Mouse (Mus musculus) myocyte (in vitro differentiated cells): ENCODE measurements at regions not wholly inside any gene's neighbourhood (a gene's known extent, or its start where the extent isn't known, plus 50 kb on each side); places are given as distances from the start of the nearest gene placed in this dataset.

Experiments
- MAX ChIP-seq: IDR thresholded peaks from one replicate; pipeline ENCODE4 v1.6.1; 2011; ENCODE audit warnings: low read depth, mild to moderate bottlenecking, control low read depth
- MYOG ChIP-seq, 3 experiments: IDR thresholded peaks; one replicate each; pipeline ENCODE4 v1.6.1; 2011; ENCODE audit warnings: control low read depth in 2 of 3, low read depth in 2 of 3, mild to moderate bottlenecking in 2 of 3; ENCODE audit not compliant: insufficient read length in 2 of 3, control insufficient read depth in 1 of 3, insufficient read depth in 1 of 3
- POLR2A ChIP-seq: IDR thresholded peaks from one replicate; pipeline ENCODE4 v1.6.1; 2011; ENCODE audit warnings: low read depth, mild to moderate bottlenecking, control low read depth, moderate library complexity; ENCODE audit not compliant: insufficient read length
- POLR2AphosphoS2 ChIP-seq: IDR thresholded peaks from one replicate; pipeline ENCODE4 v1.6.1; 2011; ENCODE audit warnings: low read depth, control low read depth; ENCODE audit not compliant: insufficient read length
- USF1 ChIP-seq: IDR thresholded peaks from one replicate; pipeline ENCODE4 v1.6.1; 2011; ENCODE audit warnings: low read depth, mild to moderate bottlenecking, control low read depth, moderate library complexity

- TF ChIP-seq POLR2A = no peak
- no peak for TF ChIP-seq MYOG (IDR thresholded peaks at IDR 0.05; ENCODE audit: control insufficient read depth in 1 of 3, insufficient read depth in 1 of 3, insufficient read length in 2 of 3, low read depth in 2 of 3)
- no peak for TF ChIP-seq MAX
- no peak for TF ChIP-seq POLR2AphosphoS2
- TF ChIP-seq USF1 = no peak
These were observed 80.4 kb downstream of the Utp6 start for GRCm38 (mm10) chr11:79881812-79882211.
